Mouse (Mus musculus) layer of hippocampus, adult 18-20 months (tissue): Measurements from ENCODE around the gene Omt2a. TPM values are rescaled to one million over a fixed set of nuclear protein-coding genes. Genes with fewer than 3 reads are reported as not detected.
"Not testable (repeated sequence)": the region's sequence is repeated elsewhere in the genome, so short reads cannot be mapped to it uniquely, and the experiment has no call there.

Experiments used
- DNase-seq, 2 experiments: peaks; one replicate each; pipeline ENCODE4 v3.0.0; 2022; ENCODE audit warnings: low spot score in 2 of 2
- total RNA-seq, 2 experiments: library from RNA; stranded (reverse); gene quantifications; 2 replicates each; pipeline ENCODE4 v1.2.3; 2021

Gene Omt2a
- total RNA-seq, 2 experiments from 2014 or later = not detected

DNA sequence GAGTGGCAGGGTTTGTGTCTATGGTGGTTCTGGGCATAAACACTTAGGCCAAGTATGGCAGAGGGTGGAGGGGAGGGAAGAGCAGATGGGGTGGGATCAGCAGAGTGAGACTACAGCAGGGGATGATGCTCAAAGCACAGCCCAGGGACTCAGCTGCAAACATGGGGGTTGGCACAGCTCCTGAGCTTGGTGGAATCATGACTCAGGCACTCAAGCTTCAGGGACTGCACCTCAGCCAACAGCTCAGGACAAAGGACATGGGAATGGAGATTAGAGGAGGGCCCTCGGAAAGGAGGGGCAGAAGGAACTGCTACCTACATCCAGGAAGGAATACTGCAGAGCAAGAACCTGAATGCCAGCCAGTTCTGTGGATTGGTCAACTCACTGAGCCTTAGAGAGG lies 15.5 kb downstream of the Omt2a start:
- not testable (repeated sequence) for DNase-seq

GRCm38 (mm10) chr9:78298232-78298631 lies 16.4 kb downstream of the Omt2a start:
- no peak for DNase-seq

GRCm38 (mm10) chr9:78296089-78296488 lies 18.5 kb downstream of the Omt2a start:
- peak in 1 of 2 experiments; percentile 32 for DNase-seq

DNA sequence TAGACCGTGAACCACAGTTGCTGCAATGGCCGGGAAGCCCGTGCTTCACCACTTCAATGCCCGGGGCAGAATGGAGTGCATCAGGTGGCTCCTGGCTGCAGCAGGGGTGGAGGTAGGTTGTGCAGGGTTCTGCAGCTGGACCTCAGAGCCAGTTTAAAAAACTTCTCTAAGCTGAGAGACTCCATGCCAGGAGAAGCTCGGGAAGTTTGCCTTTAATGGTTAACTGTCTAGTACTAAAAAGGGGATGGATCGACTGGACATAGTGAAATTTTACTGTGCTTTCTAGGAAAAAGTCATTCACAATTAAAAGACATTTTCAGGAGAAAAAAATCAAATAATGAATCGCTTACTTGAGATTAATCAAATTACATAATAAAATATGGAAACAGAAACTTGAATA lies 19.8 kb downstream of the Omt2a start:
- DNase-seq = not testable (repeated sequence)

- DNase-seq = not testable (repeated sequence)
Observed at GRCm38 (mm10) chr9:78293683-78294082, 20.9 kb downstream of the Omt2a start.

GRCm38 (mm10) chr9:78292462-78292861 lies 22.1 kb downstream of the Omt2a start:
- DNase-seq = not testable (repeated sequence)

DNA sequence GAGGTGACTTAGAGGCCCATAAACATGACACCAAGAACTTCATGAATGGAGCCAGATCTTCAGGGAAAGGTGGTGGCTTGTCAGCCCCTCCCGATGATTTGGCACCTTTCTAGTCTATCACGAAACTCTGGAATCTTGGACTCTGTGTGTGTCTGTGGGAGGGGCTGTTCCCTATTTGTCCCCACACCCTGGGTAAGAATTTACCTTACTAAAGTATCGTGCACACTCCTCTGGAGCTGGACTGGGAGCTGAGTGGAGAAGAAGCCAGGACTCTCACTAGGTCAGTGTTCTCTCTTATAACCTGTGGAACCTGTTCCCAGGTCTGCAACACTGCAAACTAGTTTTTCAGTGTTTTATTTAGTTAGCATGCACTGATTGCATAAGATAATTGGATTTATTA lies 24.9 kb downstream of the Omt2a start, which contains the start of gene Gm10639:
Gene Gm10639 (plus strand): TSS at position 201 of the 400 bp plus-strand sequence.
- DNase-seq = not testable (repeated sequence)

DNA sequence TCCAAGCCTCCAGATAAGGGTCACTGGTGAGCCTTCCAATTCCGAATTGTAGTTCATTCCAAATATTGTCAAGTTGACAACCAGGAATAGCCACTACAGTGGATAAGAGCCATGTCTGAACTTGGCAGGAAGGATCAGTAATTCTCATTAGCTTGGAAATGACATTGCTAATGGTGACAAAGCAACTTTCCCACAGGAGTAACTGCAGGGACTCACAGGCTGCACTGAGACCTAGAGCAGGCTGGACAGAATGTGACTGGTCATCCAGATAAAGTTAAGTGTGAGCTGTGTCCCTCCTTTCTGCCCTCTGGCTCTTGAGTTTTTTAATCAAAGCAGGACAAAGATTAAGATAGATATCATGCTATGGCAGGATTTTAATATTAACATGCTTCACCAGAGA lies 25.5 kb downstream of the Omt2a start:
- not testable (repeated sequence) for DNase-seq

GRCm38 (mm10) chr9:78282002-78282711 lies 32.4 kb downstream of the Omt2a start:
- DNase-seq = not testable (repeated sequence)

DNA sequence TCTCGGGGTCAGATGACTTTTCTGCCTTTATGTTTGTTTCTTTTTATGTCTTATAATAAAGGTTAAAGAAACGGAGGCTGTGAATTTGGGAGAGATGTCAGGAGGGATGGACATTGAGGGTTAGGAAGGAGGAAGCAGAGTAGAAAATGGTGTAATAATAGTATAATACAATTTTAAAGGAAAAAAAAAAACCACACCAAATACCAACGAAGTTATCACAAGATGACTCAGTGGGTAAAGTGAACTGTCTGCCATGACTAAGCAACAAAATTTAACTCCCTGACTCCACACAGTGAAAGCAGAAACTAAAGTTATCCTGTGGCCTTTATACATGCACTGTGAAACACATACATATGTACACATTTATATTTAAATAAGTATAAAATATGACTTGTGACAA lies 43.7 kb downstream of the Omt2a start:
- DNase-seq = not testable (repeated sequence)

Other genes with a start within 250 kb of the Omt2a start
- 10 to 100 TPM; 90.3 to 92.2 TPM for gene Fbxo9, start 205.7 kb downstream of the Omt2a start, total RNA-seq
- gene Ick, start 205.6 kb downstream of the Omt2a start, total RNA-seq = 10 to 100 TPM; 18.0 to 18.3 TPM
- gene Gsta4, start 132.0 kb downstream of the Omt2a start, total RNA-seq = 10 to 100 TPM; 56.0 to 60.8 TPM
- not detected for gene Gsta1, start 84.1 kb downstream of the Omt2a start, total RNA-seq
- gene Gm3776, start 57.7 kb downstream of the Omt2a start, total RNA-seq = not detected
- not detected for gene Gm10639, start 24.9 kb downstream of the Omt2a start, total RNA-seq
- not detected for gene Omt2b, start 12.8 kb upstream of the Omt2a start, total RNA-seq
- not detected for gene Gsta2, start 41.0 kb upstream of the Omt2a start, total RNA-seq
- not detected for gene Dppa5a, start 53.4 kb upstream of the Omt2a start, total RNA-seq
- not detected for gene Ooep, start 63.9 kb upstream of the Omt2a start, total RNA-seq
- gene Ddx43, start 81.0 kb upstream of the Omt2a start, total RNA-seq = not detected
- gene Cgas, start 128.4 kb upstream of the Omt2a start, total RNA-seq = under 1 TPM; 0.51 to 0.69 TPM
- gene Mto1, start 133.4 kb upstream of the Omt2a start, total RNA-seq = 10 to 100 TPM; 22.4 to 23.2 TPM
- gene Gm17324, start 134.0 kb upstream of the Omt2a start, total RNA-seq = under 1 TPM; 0.82 to 0.86 TPM
- 1,000 to 10,000 TPM; 3,208 to 3,266 TPM for gene Eef1a1, start 174.4 kb upstream of the Omt2a start, total RNA-seq